Mouse (Mus musculus): Measurements from ENCODE around the gene Cic. TPM values are rescaled to one million over a fixed set of nuclear protein-coding genes. Genes with fewer than 3 reads are reported as not detected.

The Cic gene
- polyA plus RNA-seq, 1 experiment from 2014 or later: 36.0 TPM

GRCm38 (mm10) chr7:25270652-25271633 lies 3.4 kb downstream of the Cic start:
- H3K4me3 ChIP-seq (ENCODE audit: low read length): no peak overlapping the region
- no peaks in the 10 kb centered on the region for H3K27me3 ChIP-seq (ENCODE audit: control insufficient read depth, insufficient read depth, low read length)
- no peak for ATAC-seq (ENCODE audit: low FRiP score, low TSS enrichment)
- WGBS: 89% methylated on average over 35 of the region's 35 CpGs
- H3K9ac ChIP-seq (ENCODE audit: low read depth, low read length): peak overlapping the region; percentile 80
- H3K27ac ChIP-seq (ENCODE audit: low read depth, low read length): no peak overlapping the region
- H3K36me3 ChIP-seq (ENCODE audit: control insufficient read depth, insufficient read depth, low read length): peaks cover 29% of the 10 kb centered on the region
- no peaks in the 10 kb centered on the region for H3K9me3 ChIP-seq (ENCODE audit: control insufficient read depth, low read length)
- no peak overlapping the region for H3K4me2 ChIP-seq (replicated peaks; ENCODE audit: low read depth, low read length)
- peaks cover 28% of the 10 kb centered on the region for H3K4me1 ChIP-seq (ENCODE audit: control insufficient read depth, insufficient read depth, low read length)

GRCm38 (mm10) chr7:25271651-25272444 lies 4.3 kb downstream of the Cic start:
- Histone ChIP-seq H3K27me3 (ENCODE audit: control insufficient read depth, insufficient read depth, low read length) (no peaks in the 10 kb centered on the region), H3K4me3 (ENCODE audit: low read length) (no peak overlapping the region), H3K9ac (ENCODE audit: low read depth, low read length) (peak overlapping the region; percentile 2; the same call in 1 of the 2 replicates), H3K4me1 (ENCODE audit: control insufficient read depth, insufficient read depth, low read length) (peaks cover 26% of the 10 kb centered on the region), H3K27ac (ENCODE audit: low read depth, low read length) (no peak overlapping the region), H3K9me3 (ENCODE audit: control insufficient read depth, low read length) (no peaks in the 10 kb centered on the region), H3K36me3 (ENCODE audit: control insufficient read depth, insufficient read depth, low read length) (peaks cover 29% of the 10 kb centered on the region), H3K4me2 (replicated peaks; ENCODE audit: low read depth, low read length) (no peak overlapping the region)
- WGBS: 88% methylated on average over 30 of the region's 30 CpGs
- ATAC-seq (ENCODE audit: low FRiP score, low TSS enrichment): no peak

GRCm38 (mm10) chr7:25272445-25273258 lies 5.1 kb downstream of the Cic start:
- no peak overlapping the region for H3K27ac ChIP-seq (ENCODE audit: low read depth, low read length)
- H3K4me1 ChIP-seq (ENCODE audit: control insufficient read depth, insufficient read depth, low read length): peaks cover 31% of the 10 kb centered on the region
- H3K9ac ChIP-seq (ENCODE audit: low read depth, low read length): no peak overlapping the region
- no peak overlapping the region for H3K4me2 ChIP-seq (replicated peaks; ENCODE audit: low read depth, low read length)
- H3K27me3 ChIP-seq (ENCODE audit: control insufficient read depth, insufficient read depth, low read length): no peaks in the 10 kb centered on the region
- H3K4me3 ChIP-seq (ENCODE audit: low read length): no peak overlapping the region
- peaks cover 29% of the 10 kb centered on the region for H3K36me3 ChIP-seq (ENCODE audit: control insufficient read depth, insufficient read depth, low read length)
- 85% methylated on average over 38 of the region's 38 CpGs for WGBS
- H3K9me3 ChIP-seq (ENCODE audit: control insufficient read depth, low read length): no peaks in the 10 kb centered on the region
- no peak for ATAC-seq (ENCODE audit: low FRiP score, low TSS enrichment)

GRCm38 (mm10) chr7:25273259-25274241 lies 6.0 kb downstream of the Cic start:
- peaks cover 35% of the 10 kb centered on the region for H3K4me1 ChIP-seq (ENCODE audit: control insufficient read depth, insufficient read depth, low read length)
- H3K4me3 ChIP-seq (ENCODE audit: low read length): no peak overlapping the region
- H3K27me3 ChIP-seq (ENCODE audit: control insufficient read depth, insufficient read depth, low read length): no peaks in the 10 kb centered on the region
- H3K27ac ChIP-seq (ENCODE audit: low read depth, low read length): no peak overlapping the region
- H3K36me3 ChIP-seq (ENCODE audit: control insufficient read depth, insufficient read depth, low read length): peaks cover 29% of the 10 kb centered on the region
- WGBS: 91% methylated on average over 22 of the region's 22 CpGs
- H3K9me3 ChIP-seq (ENCODE audit: control insufficient read depth, low read length): no peaks in the 10 kb centered on the region
- H3K9ac ChIP-seq (ENCODE audit: low read depth, low read length): no peak overlapping the region
- ATAC-seq (ENCODE audit: low FRiP score, low TSS enrichment): no peak
- H3K4me2 ChIP-seq (replicated peaks; ENCODE audit: low read depth, low read length): no peak overlapping the region

GRCm38 (mm10) chr7:25274571-25274970 lies 7.1 kb downstream of the Cic start:
- no peak overlapping the region for H3K4me3 ChIP-seq (ENCODE audit: low read length)
- H3K27me3 ChIP-seq (ENCODE audit: control insufficient read depth, insufficient read depth, low read length): no peaks in the 10 kb centered on the region
- WGBS: 50% methylated on average over 5 of the region's 5 CpGs
- H3K9me3 ChIP-seq (ENCODE audit: control insufficient read depth, low read length): no peaks in the 10 kb centered on the region
- no peak overlapping the region for H3K4me2 ChIP-seq (replicated peaks; ENCODE audit: low read depth, low read length)
- H3K27ac ChIP-seq (ENCODE audit: low read depth, low read length): no peak overlapping the region
- H3K4me1 ChIP-seq (ENCODE audit: control insufficient read depth, insufficient read depth, low read length): peaks cover 30% of the 10 kb centered on the region
- ATAC-seq (ENCODE audit: low FRiP score, low TSS enrichment): no peak
- peaks cover 29% of the 10 kb centered on the region for H3K36me3 ChIP-seq (ENCODE audit: control insufficient read depth, insufficient read depth, low read length)
- no peak overlapping the region for H3K9ac ChIP-seq (ENCODE audit: low read depth, low read length)

GRCm38 (mm10) chr7:25274996-25275395 lies 7.5 kb downstream of the Cic start:
- Histone ChIP-seq H3K9me3 (ENCODE audit: control insufficient read depth, low read length) (no peaks in the 10 kb centered on the region), H3K27ac (ENCODE audit: low read depth, low read length) (no peak overlapping the region), H3K9ac (ENCODE audit: low read depth, low read length) (no peak overlapping the region), H3K27me3 (ENCODE audit: control insufficient read depth, insufficient read depth, low read length) (no peaks in the 10 kb centered on the region), H3K36me3 (ENCODE audit: control insufficient read depth, insufficient read depth, low read length) (peaks cover 29% of the 10 kb centered on the region), H3K4me1 (ENCODE audit: control insufficient read depth, insufficient read depth, low read length) (peaks cover 30% of the 10 kb centered on the region), H3K4me3 (ENCODE audit: low read length) (no peak overlapping the region), H3K4me2 (replicated peaks; ENCODE audit: low read depth, low read length) (no peak overlapping the region)
- WGBS: 74% methylated on average over 3 of the region's 3 CpGs
- no peak for ATAC-seq (ENCODE audit: low FRiP score, low TSS enrichment)

GRCm38 (mm10) chr7:25275555-25276298 lies 8.2 kb downstream of the Cic start:
- Histone ChIP-seq H3K9me3 (ENCODE audit: control insufficient read depth, low read length) (no peaks in the 10 kb centered on the region), H3K27me3 (ENCODE audit: control insufficient read depth, insufficient read depth, low read length) (no peaks in the 10 kb centered on the region), H3K27ac (ENCODE audit: low read depth, low read length) (no peak overlapping the region), H3K4me1 (ENCODE audit: control insufficient read depth, insufficient read depth, low read length) (peaks cover 30% of the 10 kb centered on the region), H3K4me2 (replicated peaks; ENCODE audit: low read depth, low read length) (no peak overlapping the region), H3K36me3 (ENCODE audit: control insufficient read depth, insufficient read depth, low read length) (peaks cover 29% of the 10 kb centered on the region), H3K4me3 (ENCODE audit: low read length) (no peak overlapping the region), H3K9ac (ENCODE audit: low read depth, low read length) (no peak overlapping the region)
- WGBS: 50% methylated on average over 9 of the region's 9 CpGs
- no peak for ATAC-seq (ENCODE audit: low FRiP score, low TSS enrichment)

All from kidney, embryonic 14.5 days (tissue).